Mouse (Mus musculus): ENCODE measurements around the gene Nsun2.

- TF ChIP-seq CTCF (IDR thresholded peaks at IDR 0.05; ENCODE audit: borderline replicate concordance, insufficient read depth, low read length) (0 out of 2 replicates have a peak, but pooled peaks have one; percentile 20), POLR2A (IDR thresholded peaks at IDR 0.05; ENCODE audit: low read depth, low read length) (no peak)
These were observed 40.6 kb upstream of the Nsun2 start for GRCm38 (mm10) chr13:69492876-69493463.

Measured in embryonic fibroblast, embryonic 13.5 days (primary cell).